Mouse (Mus musculus): ENCODE results near the gene Btla.

DNA sequence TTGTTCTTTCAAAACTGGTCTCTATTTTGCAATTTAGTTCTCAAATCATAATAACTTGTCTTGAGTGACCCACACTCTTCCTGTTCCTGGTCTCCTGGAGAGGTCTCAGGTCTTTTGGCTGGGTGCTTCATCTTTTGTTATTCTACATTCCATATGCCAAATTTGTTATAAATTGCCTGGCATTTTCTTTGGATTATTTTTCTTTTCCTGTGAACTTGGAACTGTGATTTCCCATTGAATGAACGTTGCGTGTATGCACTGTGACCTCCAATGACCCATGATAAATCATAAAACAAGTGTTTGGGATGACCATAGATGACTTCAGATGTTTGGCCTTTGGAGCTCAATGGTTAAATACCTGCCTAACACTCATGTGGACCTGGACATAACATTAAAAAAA, 25.6 kb downstream of the Btla start:
- TF ChIP-seq CTCF (IDR thresholded peaks at IDR 0.05), result no peak
- no peak for TF ChIP-seq EP300 (IDR thresholded peaks at IDR 0.05)
